Mouse (Mus musculus) brown adipose tissue, adult 24 weeks (tissue): Measurements from ENCODE around the gene Uhrf2. TPM values are rescaled to one million over a fixed set of nuclear protein-coding genes. Genes with fewer than 3 reads are reported as not detected.

Experiments
- H3K27ac ChIP-seq: fragments of 200-500 bp; replicated peaks from 2 replicates; pipeline ENCODE4 v1.5.1; 2012; ENCODE audit warnings: low read depth, mild to moderate bottlenecking, low read length
- H3K4me1 ChIP-seq: fragments of 200-500 bp; 2 replicates; pipeline ENCODE4 v1.6.1; 2012; ENCODE audit warnings: low read length, mixed read lengths; ENCODE audit not compliant: control insufficient read depth, insufficient read depth, insufficient read length
- H3K4me3 ChIP-seq: fragments of 200-500 bp; 2 replicates; pipeline ENCODE4 v1.5.1; 2012; ENCODE audit warnings: low read depth, mild to moderate bottlenecking, low read length, moderate library complexity; ENCODE audit not compliant: insufficient read depth
- polyA plus RNA-seq: library from polyadenylated mRNA; stranded (reverse); fragments of >200 nt; gene quantifications from 2 replicates; pipeline ENCODE4 v1.2.4, GENCODE M21; 2012; ENCODE audit not compliant: missing spikeins, insufficient read depth, insufficient read length

The Uhrf2 gene
- polyA plus RNA-seq, 1 experiment: 13.2 TPM

- H3K27ac ChIP-seq: no peak overlapping the region
- no peaks in the 10 kb centered on the region for H3K4me1 ChIP-seq
- no peak overlapping the region for H3K4me3 ChIP-seq
Measured at GRCm38 (mm10) chr19:30100571-30100970, 70.3 kb downstream of the Uhrf2 start.

- Histone ChIP-seq H3K27ac (no peak overlapping the region), H3K4me3 (no peak overlapping the region), H3K4me1 (no peaks in the 10 kb centered on the region)
Measured at GRCm38 (mm10) chr19:30102620-30103019, 72.3 kb downstream of the Uhrf2 start.

- H3K4me3 ChIP-seq: no peak overlapping the region
- H3K27ac ChIP-seq: no peak overlapping the region
Measured at GRCm38 (mm10) chr19:30105045-30105842, 74.9 kb downstream of the Uhrf2 start.

DNA sequence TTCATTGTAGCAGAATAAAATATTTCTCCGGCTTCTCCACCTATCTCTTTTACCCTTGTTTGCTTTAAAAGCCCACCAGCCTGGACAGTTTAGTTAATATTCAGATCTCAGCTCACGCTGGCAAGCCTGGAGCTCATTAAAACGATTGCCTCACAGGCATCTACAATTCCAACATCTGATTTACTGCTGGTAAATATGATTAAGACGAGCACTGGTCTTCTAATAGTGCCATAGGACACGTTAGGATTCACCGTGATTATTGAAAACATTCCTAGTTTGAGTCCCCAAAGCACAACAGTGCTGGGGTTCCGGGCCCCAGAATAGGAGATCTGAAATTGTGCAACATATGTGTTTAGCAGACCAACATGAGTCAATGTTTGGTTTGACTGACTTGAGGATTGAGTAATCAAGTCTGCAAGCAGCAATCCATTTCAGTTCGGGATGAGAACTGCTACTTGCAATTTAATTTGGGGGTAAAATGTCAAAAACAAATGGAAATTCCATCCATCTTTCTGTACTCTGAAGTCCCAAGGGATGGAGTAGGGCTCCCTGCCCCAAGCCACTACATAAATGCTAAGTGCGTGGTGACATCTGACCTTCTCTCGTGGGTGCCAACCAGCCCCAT lies 77.0 kb downstream of the Uhrf2 start:
- no peak overlapping the region for H3K4me3 ChIP-seq
- no peak overlapping the region for H3K27ac ChIP-seq
- H3K4me1 ChIP-seq: no peaks in the 10 kb centered on the region

More at GRCm38 (mm10) chr19:30105045-30105842, 74.9 kb downstream of the Uhrf2 start:
- no peaks in the 10 kb centered on the region for H3K4me1 ChIP-seq

DNA sequence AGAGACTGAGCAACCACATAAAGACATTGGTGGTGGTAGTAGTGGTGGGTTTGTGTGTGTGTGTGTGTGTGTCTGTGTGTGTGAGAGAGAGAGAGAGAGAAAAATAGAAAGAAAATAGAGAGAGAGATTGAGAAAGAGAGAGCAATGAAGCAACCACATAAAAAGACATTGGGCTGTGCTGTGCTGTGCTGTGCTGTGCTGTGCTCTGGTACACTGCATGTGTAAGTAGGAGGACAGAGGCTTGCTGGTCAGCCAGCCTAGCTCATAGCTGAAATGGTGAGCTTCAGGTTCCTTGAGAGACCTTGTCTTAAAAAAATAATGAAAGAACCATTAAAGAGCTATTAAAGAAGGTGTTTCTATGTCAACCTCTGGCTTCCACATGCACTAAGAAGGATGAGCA lies 78.3 kb downstream of the Uhrf2 start:
- Histone ChIP-seq H3K27ac (no peak overlapping the region), H3K4me1 (no peaks in the 10 kb centered on the region), H3K4me3 (no peak overlapping the region)

DNA sequence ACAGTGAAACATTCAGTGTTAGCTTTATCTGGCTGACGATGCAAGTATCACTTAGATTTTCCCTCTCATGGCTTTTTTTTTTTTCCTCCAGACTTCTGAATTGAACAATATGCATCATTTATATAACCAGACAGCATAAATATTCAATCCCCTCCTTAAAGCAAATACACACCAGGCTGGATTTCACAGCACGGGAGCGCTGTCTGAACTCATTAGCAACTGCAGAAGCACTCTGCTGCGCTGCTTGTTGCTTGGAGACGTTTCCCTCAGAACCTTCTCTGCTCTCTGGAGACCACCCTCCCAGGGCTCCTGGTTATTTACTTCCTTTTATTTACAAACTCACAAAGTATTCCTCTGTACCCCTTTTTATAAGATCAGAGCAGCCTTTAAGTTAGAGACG lies 78.8 kb downstream of the Uhrf2 start:
- no peak overlapping the region for H3K27ac ChIP-seq
- H3K4me3 ChIP-seq: no peak overlapping the region
- H3K4me1 ChIP-seq: no peaks in the 10 kb centered on the region

DNA sequence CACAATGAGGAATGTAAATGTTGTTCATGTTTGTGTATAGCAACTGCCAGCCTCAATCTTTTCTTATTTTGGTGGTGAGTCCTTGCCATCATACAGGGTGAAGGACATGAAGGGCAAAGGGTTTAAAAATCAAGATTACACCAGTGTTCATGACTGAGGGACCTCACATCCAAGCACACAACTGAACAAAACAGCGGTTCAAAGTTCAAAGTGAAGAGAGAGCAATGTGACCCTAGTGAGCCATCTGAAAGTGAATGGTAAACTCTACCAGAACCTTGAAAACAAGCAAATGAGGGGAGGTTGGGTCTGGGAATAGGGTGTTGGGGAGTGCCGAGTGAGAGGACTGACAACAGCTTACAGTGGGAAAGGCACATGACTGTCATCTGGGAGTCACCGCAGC lies 81.1 kb downstream of the Uhrf2 start:
- Histone ChIP-seq H3K4me3 (no peak overlapping the region), H3K27ac (no peak overlapping the region), H3K4me1 (no peaks in the 10 kb centered on the region)

GRCm38 (mm10) chr19:30112961-30113688 lies 82.8 kb downstream of the Uhrf2 start:
- Histone ChIP-seq H3K4me1 (no peaks in the 10 kb centered on the region), H3K27ac (no peak overlapping the region), H3K4me3 (no peak overlapping the region)

- Histone ChIP-seq H3K4me1 (no peaks in the 10 kb centered on the region), H3K4me3 (no peak overlapping the region), H3K27ac (no peak overlapping the region)
Measured at GRCm38 (mm10) chr19:30114919-30115441, 84.7 kb downstream of the Uhrf2 start.

GRCm38 (mm10) chr19:30115606-30116005 lies 85.3 kb downstream of the Uhrf2 start:
- Histone ChIP-seq H3K27ac (no peak overlapping the region), H3K4me3 (no peak overlapping the region), H3K4me1 (no peaks in the 10 kb centered on the region)

DNA sequence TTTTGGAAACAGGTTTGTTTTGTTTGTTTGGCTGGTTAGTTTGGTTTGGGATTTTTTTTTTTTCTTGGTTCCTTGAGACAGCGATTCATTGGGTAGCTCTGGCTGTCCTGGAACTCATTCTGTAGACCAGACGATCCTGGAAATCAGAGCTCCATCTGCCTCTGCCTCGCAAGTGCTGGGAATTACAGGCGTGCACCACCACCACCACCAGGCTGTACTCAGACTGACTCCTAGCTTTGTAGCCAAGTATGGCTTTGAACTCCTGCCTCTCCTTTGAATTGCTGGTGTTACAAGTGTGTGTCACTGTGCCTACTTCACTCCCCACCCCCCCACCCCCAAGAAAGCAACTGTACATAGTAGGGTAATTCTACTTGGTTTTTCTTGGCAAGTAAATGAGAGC lies 86.9 kb downstream of the Uhrf2 start:
- no peaks in the 10 kb centered on the region for H3K4me1 ChIP-seq
- H3K4me3 ChIP-seq: no peak overlapping the region
- no peak overlapping the region for H3K27ac ChIP-seq

GRCm38 (mm10) chr19:30117775-30118174 lies 87.5 kb downstream of the Uhrf2 start:
- Histone ChIP-seq H3K27ac (no peak overlapping the region), H3K4me1 (no peaks in the 10 kb centered on the region), H3K4me3 (no peak overlapping the region)

DNA sequence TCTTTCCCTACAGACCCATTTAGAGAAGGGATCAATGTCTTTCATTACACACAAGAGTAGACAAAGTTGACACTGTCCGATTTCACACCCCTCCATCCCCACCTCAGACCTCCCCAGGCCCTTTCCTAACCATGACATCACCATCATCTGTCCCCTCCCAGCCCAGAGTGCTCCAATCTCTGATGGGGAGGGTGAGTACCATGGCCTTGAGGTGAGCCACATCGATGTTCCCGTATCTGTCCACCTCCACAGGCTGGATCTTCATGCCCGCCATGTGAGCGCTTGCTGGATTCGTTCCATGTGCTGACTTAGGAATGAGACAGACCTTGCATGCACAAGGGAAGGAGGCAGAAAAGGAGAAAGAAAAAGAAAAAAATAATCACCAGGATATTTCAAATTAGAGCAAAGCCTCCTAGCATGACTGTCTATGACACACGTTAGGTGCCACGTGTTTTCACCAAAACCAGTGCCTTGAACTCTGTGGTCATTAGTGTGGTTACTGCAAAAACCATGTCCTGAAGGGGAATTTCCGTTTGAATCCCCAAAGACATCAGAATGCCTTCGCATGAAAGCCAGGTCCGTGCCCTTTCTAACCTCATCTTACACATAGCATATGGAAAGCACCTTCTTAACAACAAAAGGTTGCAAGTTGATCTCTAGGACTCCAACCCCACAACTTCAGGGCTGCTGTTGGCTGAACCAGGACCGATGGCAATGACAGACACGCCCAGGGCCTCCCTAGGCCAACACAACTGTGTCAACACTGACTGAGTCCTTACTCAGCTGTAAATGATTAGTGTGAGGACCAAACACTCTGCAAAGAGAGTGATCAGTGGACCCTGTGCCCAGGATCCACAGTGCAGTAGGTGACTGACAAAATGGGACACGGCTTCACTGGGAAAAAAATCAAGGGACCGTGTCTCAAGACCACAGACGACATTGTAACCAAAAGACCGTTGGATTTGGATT lies 88.3 kb downstream of the Uhrf2 start:
- Histone ChIP-seq H3K27ac (no peak overlapping the region), H3K4me1 (no peaks in the 10 kb centered on the region), H3K4me3 (no peak overlapping the region)

DNA sequence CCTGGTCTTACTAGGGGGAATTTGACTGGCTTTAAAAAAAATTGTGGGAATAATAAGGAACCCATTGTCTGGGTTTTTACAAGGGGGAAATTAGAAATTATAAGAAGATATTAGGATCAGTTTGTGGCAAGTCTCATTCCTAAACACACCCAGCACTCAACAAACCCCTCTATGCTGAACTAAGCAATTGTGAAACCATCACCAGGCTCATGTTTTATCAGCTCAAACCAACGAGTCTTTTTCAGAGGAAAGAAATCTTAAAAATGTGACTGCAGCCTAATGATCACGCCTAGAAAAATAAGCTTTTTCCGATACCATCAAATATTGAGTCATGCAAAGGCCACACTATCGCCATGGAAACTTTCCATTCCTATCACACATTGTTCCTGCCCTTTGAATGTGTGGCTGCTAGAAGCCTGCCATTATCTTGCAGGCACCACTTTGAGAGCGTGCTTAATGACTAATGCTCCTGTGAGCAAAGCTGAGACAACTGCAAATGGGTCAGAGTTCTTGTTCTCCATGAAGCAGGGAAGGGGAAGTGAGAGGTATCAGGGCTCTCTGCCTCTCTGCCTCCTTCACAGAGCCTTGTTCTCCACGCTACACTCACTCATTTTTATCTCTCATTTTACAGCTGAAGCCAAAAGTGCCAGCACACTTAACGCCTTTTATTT lies 94.8 kb downstream of the Uhrf2 start:
- no peaks in the 10 kb centered on the region for H3K4me1 ChIP-seq
- no peak overlapping the region for H3K4me3 ChIP-seq
- H3K27ac ChIP-seq: no peak overlapping the region
